Mouse (Mus musculus) megakaryocyte, adult 5-6 weeks (primary cell): Measurements from ENCODE around the gene Drd5. TPM values are rescaled to one million over a fixed set of nuclear protein-coding genes. Genes with fewer than 3 reads are reported as not detected.

Source experiments
- ATAC-seq: 2 replicates; pipeline ENCODE4 v1.8.0; 2016; ENCODE audit warnings: mild to moderate bottlenecking, inconsistent platforms; ENCODE audit not compliant: poor library complexity, severe bottlenecking
- total RNA-seq, 2 experiments: library from RNA; stranded (forward) in 1 of 2; stranded (reverse) in 1 of 2; fragments of 153-499, 151-499 nt in 1 of 2; fragments of 221-1000, 200-1000 nt in 1 of 2; gene quantifications; 2 replicates each; pipeline versions ENCODE4 v1.2.3 to v1.2.4; 2015 to 2017

Drd5 gene
- total RNA-seq, 2 experiments from 2014 or later = not detected

DNA sequence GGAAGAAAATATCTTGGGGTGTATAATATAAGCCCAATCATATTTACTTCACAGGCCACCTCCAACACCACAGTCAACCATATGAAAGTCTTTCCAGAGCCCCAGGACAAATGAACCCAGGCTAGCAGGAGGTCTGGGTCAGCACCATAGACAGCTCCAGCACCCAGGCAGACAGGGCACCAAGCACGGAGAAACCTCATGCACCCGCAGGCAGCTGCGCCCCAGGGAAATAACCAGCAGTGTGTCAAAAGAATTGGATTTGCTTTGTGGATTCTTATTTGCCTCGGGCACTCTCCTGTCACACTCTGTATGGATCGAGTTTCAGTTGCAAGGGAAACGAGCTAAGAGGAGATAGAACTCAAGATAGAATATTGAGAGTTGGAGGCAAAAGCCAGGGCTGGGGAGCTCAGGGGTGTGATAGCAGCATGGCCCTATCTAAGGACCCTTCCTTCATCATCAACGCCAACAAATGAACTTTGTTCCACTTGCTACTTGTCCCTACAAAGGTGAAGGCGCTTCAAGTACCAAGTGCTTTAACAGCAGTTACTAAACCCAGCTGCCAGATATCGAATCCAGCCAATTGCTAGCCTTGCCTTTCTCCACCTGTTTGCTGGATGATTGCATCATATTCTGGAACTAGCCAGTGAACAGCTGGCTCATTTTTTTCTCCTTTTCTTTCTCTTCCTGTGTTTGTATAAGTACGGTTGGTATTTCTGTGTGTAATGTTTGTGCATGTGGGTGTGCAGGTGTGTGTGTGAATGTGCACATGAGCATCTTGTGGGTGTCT lies 27.7 kb downstream of the Drd5 start:
- no peak for ATAC-seq

DNA sequence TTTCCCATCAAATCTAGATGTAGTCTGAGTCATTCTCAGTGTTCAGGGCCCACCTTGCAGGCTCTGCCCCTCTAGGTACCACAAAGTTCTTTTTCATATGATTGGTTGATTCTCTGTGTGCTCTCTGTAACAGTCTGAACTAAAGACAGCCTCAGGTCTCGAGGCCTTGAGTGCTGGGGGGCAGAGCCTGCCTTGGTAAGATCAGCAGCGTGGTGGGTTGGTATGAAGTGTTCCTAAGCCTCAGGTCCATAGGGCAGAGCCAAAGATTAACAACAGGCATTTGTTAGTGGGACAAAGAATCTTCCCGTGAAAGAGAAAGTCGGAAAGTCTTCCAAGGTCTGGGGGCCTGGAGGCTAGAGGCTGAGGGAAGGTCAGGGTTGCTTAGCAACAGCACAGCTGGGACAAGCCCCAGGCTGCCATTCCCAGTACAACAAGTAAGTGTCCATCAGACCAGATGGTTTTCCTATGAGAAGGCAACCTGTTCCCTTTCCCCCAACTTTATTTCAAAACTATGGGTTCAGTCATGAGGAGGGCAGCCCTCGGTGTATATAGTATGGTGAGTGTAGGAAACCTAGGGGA lies 31.3 kb downstream of the Drd5 start:
- no peak for ATAC-seq

DNA sequence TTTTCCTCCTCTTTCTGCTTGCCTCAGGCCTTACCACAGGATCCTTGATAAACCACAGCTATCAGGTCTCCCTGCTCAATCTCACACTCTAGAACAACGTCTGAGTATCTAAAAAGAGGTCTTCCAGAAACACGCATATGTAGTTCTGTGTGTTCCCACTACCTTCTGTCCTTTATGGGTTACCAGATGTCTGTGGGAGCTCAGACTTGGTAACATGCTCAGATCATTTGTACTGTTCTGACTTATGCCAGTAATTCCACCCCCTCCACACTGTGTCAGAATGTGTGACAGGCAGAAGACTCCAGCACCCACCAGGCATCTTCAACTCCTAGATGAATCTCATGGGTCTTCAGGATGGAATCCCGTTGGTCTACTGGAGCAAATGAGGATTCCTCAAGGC lies 37.8 kb downstream of the Drd5 start:
- ATAC-seq = no peak

DNA sequence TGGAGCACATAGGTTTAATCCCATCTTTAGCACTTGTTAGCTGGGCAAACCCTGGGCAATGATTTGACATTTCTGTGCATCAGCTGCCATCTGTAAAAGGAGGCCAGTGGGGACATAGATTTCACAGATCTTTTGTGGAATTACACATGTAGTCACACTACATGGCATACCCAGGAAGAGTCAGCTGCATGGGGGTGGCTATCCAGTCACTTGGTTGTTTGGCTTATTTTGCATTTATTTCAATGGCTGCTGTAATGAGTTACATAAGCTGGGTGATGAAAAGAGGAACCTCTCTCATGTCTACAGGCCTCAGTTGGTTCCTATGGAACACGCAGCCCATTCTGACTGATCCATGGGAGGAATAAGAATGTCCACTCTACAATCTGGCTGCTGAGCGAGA lies 40.5 kb downstream of the Drd5 start:
- no peak for ATAC-seq

DNA sequence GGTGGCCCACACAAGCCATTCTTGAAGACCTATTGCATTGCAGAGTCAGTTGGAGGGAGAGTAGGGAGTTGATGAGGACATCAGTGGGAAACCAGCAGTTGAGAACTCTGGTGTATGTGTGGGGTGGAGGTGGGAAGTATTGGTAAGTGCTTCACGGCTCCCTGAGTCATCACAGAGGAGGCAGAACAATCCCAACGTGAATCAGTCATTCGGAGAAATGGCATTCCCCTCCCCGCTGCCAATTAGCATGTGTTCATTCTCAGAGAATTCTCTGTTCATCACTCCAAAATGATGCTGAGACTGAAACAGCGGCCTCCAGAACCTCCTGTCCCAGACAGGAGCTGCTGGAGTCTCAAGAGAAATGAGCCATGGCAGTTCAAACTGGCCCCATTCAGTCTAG lies 45.2 kb downstream of the Drd5 start:
- no peak for ATAC-seq

DNA sequence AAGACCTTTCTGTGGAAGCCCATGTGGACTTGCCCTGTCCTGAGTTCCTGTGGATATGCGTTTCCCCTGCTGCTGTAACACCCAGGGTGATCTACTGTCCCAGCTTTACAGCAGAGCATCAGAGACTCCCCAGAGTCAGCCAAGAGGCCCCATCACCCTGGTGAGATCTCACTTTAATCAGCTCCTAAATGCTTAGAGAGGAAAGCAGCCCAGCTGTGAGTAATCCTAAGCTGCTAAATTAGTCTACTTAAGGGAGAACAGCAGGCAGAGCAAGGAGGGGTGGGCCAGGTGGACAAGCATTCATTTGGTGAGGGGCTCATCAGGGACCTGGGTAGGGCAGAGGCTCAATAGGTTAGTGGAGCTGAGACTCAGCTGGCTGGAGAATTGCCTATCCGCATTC lies 46.4 kb downstream of the Drd5 start:
- no peak for ATAC-seq

DNA sequence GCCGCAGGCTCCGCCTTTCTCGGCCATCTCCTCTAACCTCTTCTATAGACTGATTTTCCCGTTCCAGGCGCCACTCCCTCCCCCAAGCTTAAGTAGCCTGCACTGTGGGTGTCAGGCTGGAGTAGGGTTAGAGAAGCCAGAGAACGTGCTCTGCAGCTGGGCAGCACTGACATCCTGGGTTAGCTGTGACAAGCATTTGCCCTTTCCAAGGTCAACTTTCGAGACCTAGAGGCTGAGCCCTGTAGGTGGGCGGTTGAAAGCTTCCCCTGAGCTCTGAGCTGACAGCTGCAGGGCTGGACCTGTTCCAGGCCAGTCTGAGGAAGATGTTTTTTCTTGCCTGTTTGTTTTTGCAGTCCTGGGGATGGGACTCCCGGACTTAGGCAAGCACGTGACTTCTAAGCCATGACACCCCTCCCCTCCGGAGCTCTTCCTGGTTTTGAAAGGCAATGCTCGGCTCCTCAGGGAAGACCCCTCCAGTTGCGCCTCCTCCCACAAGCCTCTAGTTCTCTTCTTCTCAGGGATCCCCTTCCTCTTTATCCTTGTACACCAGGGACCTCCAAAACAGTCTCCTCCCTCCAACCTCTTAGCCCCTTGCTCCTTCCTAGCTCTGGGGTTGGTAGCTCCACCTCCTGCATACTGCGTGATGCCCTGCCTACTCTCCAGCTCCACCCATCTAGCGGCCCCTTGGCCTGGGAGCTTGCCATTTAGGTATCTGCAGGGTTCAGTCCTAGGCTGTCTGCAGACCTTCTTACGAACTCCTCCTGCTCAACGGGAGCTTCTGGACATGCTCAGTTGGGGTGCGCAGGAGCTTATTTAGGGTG lies 47.7 kb downstream of the Drd5 start:
- ATAC-seq = 0 out of 2 replicates have a peak, but pooled peaks have one; percentile 38

DNA sequence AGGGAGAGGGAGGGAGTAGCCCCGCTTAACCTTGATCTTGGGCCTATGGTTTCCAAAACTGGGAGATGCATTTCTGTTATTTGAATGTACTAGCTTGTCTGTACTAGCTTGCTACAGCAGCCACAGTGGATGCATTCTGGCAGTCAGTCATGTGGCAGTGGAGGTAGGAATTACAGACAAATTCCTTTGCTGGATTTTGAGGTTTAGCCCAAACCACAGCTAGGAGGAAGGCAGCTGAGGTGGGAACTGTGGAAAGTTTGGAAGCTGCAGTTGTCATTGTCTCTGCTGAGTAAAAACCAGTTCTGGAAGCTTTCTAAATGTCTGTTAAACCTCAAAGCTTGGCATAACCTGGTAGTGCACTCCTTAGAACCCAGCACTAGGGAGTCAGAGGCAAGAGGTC lies 52.1 kb downstream of the Drd5 start:
- ATAC-seq = no peak

Other genes with a start within 250 kb of the Drd5 start
- gene Nsg1, start 159.5 kb upstream of the Drd5 start, total RNA-seq (2015) = 0.39 TPM in 1 of 2 replicates, not detected in the other
- 1.2 TPM in 1 of 2 replicates, not detected in the other for gene Nsg1, start 159.5 kb upstream of the Drd5 start, total RNA-seq (2017)
- gene Zbtb49, start 98.9 kb upstream of the Drd5 start, total RNA-seq (2015) = 4.4 and 6.0 TPM in 2 replicates
- gene Zbtb49, start 98.9 kb upstream of the Drd5 start, total RNA-seq (2017) = 4.0 and 7.7 TPM in 2 replicates
- gene Lyar, start 98.9 kb upstream of the Drd5 start, total RNA-seq (2015) = 27.6 and 33.7 TPM in 2 replicates
- gene Lyar, start 98.9 kb upstream of the Drd5 start, total RNA-seq (2017) = 28.1 and 45.1 TPM in 2 replicates
- gene Tmem128, start 59.2 kb upstream of the Drd5 start, total RNA-seq (2015) = 95.8 and 96.8 TPM in 2 replicates
- gene Tmem128, start 59.2 kb upstream of the Drd5 start, total RNA-seq (2017) = 32.3 and 34.5 TPM in 2 replicates
- not detected in 2 replicates for gene Otop1, start 43.4 kb upstream of the Drd5 start, total RNA-seq (2015)
- gene Otop1, start 43.4 kb upstream of the Drd5 start, total RNA-seq (2017) = not detected in 2 replicates
- gene Slc2a9, start 183.8 kb downstream of the Drd5 start, total RNA-seq (2015) = 3.9 and 7.3 TPM in 2 replicates
- 7.8 and 9.2 TPM in 2 replicates for gene Slc2a9, start 183.8 kb downstream of the Drd5 start, total RNA-seq (2017)
- gene Wdr1, start 243.9 kb downstream of the Drd5 start, total RNA-seq (2015) = 236 and 293 TPM in 2 replicates
- gene Wdr1, start 243.9 kb downstream of the Drd5 start, total RNA-seq (2017) = 418 and 442 TPM in 2 replicates